Mouse (Mus musculus): Measurements from ENCODE around the gene Glis3.

The Glis3 gene

GRCm38 (mm10) chr19:28650836-28651235 is 29.0 kb downstream of the Glis3 start:
- DNase-seq, result no peak

GRCm38 (mm10) chr19:28649489-28649888 is 30.4 kb downstream of the Glis3 start:
- DNase-seq, result no peak

- DNase-seq, result no peak
Measured at GRCm38 (mm10) chr19:28648881-28649280, 31.0 kb downstream of the Glis3 start.

GRCm38 (mm10) chr19:28647424-28647823 is 32.5 kb downstream of the Glis3 start:
- no peak for DNase-seq

GRCm38 (mm10) chr19:28646286-28646685 is 33.6 kb downstream of the Glis3 start:
- no peak for DNase-seq

- no peak for DNase-seq
Measured at GRCm38 (mm10) chr19:28640861-28641381, 39.0 kb downstream of the Glis3 start.

GRCm38 (mm10) chr19:28635991-28636553 is 43.8 kb downstream of the Glis3 start:
- DNase-seq, result no peak

- DNase-seq, result no peak
Measured at GRCm38 (mm10) chr19:28634986-28635385, 44.9 kb downstream of the Glis3 start.

- no peak for DNase-seq
Measured at GRCm38 (mm10) chr19:28628416-28628815, 51.5 kb downstream of the Glis3 start.

GRCm38 (mm10) chr19:28626189-28626588 is 53.7 kb downstream of the Glis3 start:
- DNase-seq, result no peak

- no peak for DNase-seq
Measured at GRCm38 (mm10) chr19:28624571-28624970, 55.3 kb downstream of the Glis3 start.

GRCm38 (mm10) chr19:28623726-28624125 is 56.2 kb downstream of the Glis3 start:
- peak; percentile 28 for DNase-seq

GRCm38 (mm10) chr19:28621608-28622505 is 58.0 kb downstream of the Glis3 start:
- DNase-seq, result no peak

- no peak for DNase-seq
Measured at GRCm38 (mm10) chr19:28617736-28618135, 62.1 kb downstream of the Glis3 start.

GRCm38 (mm10) chr19:28617191-28617590 is 62.7 kb downstream of the Glis3 start:
- DNase-seq, result no peak

GRCm38 (mm10) chr19:28616487-28616886 is 63.4 kb downstream of the Glis3 start:
- no peak for DNase-seq

- DNase-seq, result no peak
Measured at GRCm38 (mm10) chr19:28612249-28612648, 67.6 kb downstream of the Glis3 start.

GRCm38 (mm10) chr19:28608747-28609146 is 71.1 kb downstream of the Glis3 start:
- no peak for DNase-seq

GRCm38 (mm10) chr19:28608277-28608676 is 71.6 kb downstream of the Glis3 start:
- no peak for DNase-seq

GRCm38 (mm10) chr19:28600866-28601265 is 79.0 kb downstream of the Glis3 start:
- DNase-seq, result no peak

GRCm38 (mm10) chr19:28594215-28594614 is 85.7 kb downstream of the Glis3 start:
- no peak for DNase-seq

GRCm38 (mm10) chr19:28592981-28593380 is 86.9 kb downstream of the Glis3 start:
- DNase-seq, result peak; percentile 24

- no peak for DNase-seq
Measured at GRCm38 (mm10) chr19:28591736-28592477, 88.0 kb downstream of the Glis3 start.
